Mouse (Mus musculus) liver, embryonic 14.5 days (tissue): Measurements from ENCODE around the gene Cbl. TPM values are rescaled to one million over a fixed set of nuclear protein-coding genes. Genes with fewer than 3 reads are reported as not detected.

Experiments used
- ATAC-seq: fragments of 200-750 bp; cut with Nextera tagmentation; 2 replicates; pipeline ENCODE4 v1.8.0; 2017; ENCODE audit warnings: moderate number of reproducible peaks, mild to moderate bottlenecking, moderate library complexity; ENCODE audit not compliant: insufficient read depth
- DNase-seq, 3 experiments: peaks; one replicate each; pipeline ENCODE4 v3.0.0-alpha.2; 2012 to 2013; ENCODE audit warnings: low read depth in 3 of 3, low spot score in 3 of 3
- H3K27ac ChIP-seq: fragments of 300-500 bp; sonication (generic); 2 replicates; pipeline ENCODE4 v1.5.1; 2014; ENCODE audit warnings: moderate library complexity, mild to moderate bottlenecking, control low read depth, inconsistent platforms
- H3K27me3 ChIP-seq: fragments of 300-500 bp; sonication (generic); 2 replicates; pipeline ENCODE4 v1.6.1; 2014; ENCODE audit warnings: mild to moderate bottlenecking, low read length, moderate library complexity; ENCODE audit not compliant: control insufficient read depth, insufficient read depth
- H3K36me3 ChIP-seq: fragments of 300-500 bp; sonication (generic); replicated peaks from 2 replicates; pipeline ENCODE4 v1.6.1; 2014; ENCODE audit warnings: low read depth; ENCODE audit not compliant: control insufficient read depth, insufficient read depth
- H3K4me1 ChIP-seq, 2 experiments: fragments of 200-500 bp in 1 of 2; fragments of 300-500 bp in 1 of 2; sonication (generic) in 1 of 2; replicated peaks; 2 replicates each; pipeline ENCODE4 v1.6.1; 2012 to 2014; ENCODE audit warnings: antibody characterized with exemption in 1 of 2, inconsistent platforms in 1 of 2, low read length in 1 of 2; ENCODE audit not compliant: control insufficient read depth in 2 of 2, insufficient read depth in 2 of 2
- H3K4me2 ChIP-seq: fragments of 300-500 bp; sonication (generic); 2 replicates; pipeline ENCODE4 v1.6.1; 2014; ENCODE audit warnings: low read depth, mild to moderate bottlenecking, control low read depth, moderate library complexity
- H3K4me3 ChIP-seq, 2 experiments: fragments of 200-500 bp in 1 of 2; fragments of 300-500 bp in 1 of 2; sonication (generic) in 1 of 2; 2 replicates each; pipeline ENCODE4 v1.5.1; 2012 to 2014; ENCODE audit warnings: low read depth in 2 of 2, low read length in 2 of 2, mild to moderate bottlenecking in 2 of 2, control low read depth in 1 of 2, inconsistent platforms in 1 of 2, moderate library complexity in 1 of 2; ENCODE audit not compliant: insufficient read depth in 1 of 2
- H3K9ac ChIP-seq: fragments of 300-500 bp; sonication (generic); replicated peaks from 2 replicates; pipeline ENCODE4 v1.6.1; 2014; ENCODE audit warnings: mild to moderate bottlenecking, control low read depth, moderate library complexity
- H3K9me3 ChIP-seq: fragments of 300-500 bp; sonication (generic); 2 replicates; pipeline ENCODE4 v1.6.1; 2016; ENCODE audit warnings: low read length, mixed read lengths; ENCODE audit not compliant: control insufficient read depth
- CTCF ChIP-seq: IDR thresholded peaks from 2 replicates; pipeline ENCODE4 v1.5.1; 2016; ENCODE audit warnings: antibody characterized with exemption, low read depth, control low read depth
- EP300 ChIP-seq: IDR thresholded peaks from 2 replicates; pipeline ENCODE4 v1.6.1; 2016; ENCODE audit warnings: antibody characterized with exemption, low read depth
- WGBS: fragments of 180-500 bp; shearing (Covaris S2); extraction: QIAGEN DNeasy Blood & Tissue Kit; methylation state at CpG from one replicate; pipeline ENCODE4 v1.1.7; 2014; ENCODE audit not compliant: insufficient replicate concordance; 5-methylcytosine and 5-hydroxymethylcytosine counted together
- polyA plus RNA-seq, 2 experiments: library from polyadenylated mRNA; depleted of rRNA in 1 of 2; stranded (reverse) in 1 of 2; unstranded in 1 of 2; fragments of >200 nt; fragmentation: Nextera tagmentation in 1 of 2; extraction: Ambion mirVana in 1 of 2; gene quantifications; 2 replicates each; pipeline versions ENCODE4 v1.2.1 to v1.2.3; 2012 to 2014

Cbl gene
- polyA plus RNA-seq, 2 experiments, result 3.7 to 3.9 TPM

DNA sequence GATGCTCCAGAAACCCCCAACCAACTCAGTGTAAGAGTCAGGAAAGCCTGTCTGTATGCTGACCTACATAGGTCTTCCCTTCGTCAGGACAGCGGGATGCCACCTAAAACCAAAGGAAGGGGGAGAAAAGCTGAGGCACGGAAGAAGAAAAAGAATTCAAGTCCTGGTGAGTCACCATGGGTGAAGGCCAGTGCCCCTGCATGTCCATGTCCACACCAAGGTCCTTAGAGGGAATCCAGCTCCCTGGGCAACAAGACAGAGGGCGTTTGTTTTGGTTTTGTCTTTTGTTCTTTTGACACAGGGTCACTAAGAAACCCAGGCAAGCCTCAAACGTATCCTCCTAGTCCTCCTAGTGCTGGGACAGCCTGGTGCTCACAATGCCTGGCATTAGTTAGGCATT is 7.1 kb upstream of the Cbl start:
- H3K9me3 ChIP-seq, result no peaks in the 10 kb centered on the region
- no peak overlapping the region for H3K27ac ChIP-seq
- no peak overlapping the region for H3K4me2 ChIP-seq
- H3K36me3 ChIP-seq, result no peaks in the 10 kb centered on the region
- no peaks in the 10 kb centered on the region; the same call in none of the 2 replicates for H3K27me3 ChIP-seq
- H3K4me1 ChIP-seq, result no peaks in the 10 kb centered on the region
- DNase-seq, result no peak
- ATAC-seq, result no peak
- no peak for TF ChIP-seq CTCF
- TF ChIP-seq EP300, result no peak
- H3K9ac ChIP-seq, result no peak overlapping the region
- no peak overlapping the region for H3K4me3 ChIP-seq
- 57% methylated on average over 5 of the region's 5 CpGs for WGBS

DNA sequence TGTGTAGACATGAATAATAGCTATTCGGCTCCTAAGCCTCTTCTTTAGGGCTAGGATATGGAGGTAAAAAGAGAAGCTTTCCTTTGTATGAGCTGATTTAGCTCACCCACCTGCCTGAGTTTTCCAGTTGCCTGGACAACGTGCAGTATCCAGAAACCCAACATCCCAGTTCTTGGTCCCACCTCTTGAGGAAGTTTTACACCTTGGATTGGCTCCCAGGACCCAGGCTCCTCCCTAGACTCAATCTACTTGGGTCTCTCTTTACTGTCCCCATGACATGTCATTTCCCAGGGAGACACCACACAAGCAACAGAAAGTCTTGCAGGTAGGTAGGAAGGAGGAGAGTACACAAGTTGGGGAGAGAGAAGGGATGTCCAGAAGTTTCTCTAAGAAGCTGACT is 6.5 kb upstream of the Cbl start, which contains the start of gene Ccdc153:
Gene Ccdc153, plus strand, starts transcription at position 278 of the 400 bp plus-strand sequence.
- H3K27ac ChIP-seq, result no peak within 1 kb of the TSS
- no peak within 1 kb of the TSS for H3K4me2 ChIP-seq
- H3K27me3 ChIP-seq, result no peaks in the 10 kb centered on the region; the same call in none of the 2 replicates
- no peak within 1 kb of the TSS for H3K4me3 ChIP-seq
- ATAC-seq, result no peak
- DNase-seq, result no peak
- H3K9ac ChIP-seq, result no peak within 1 kb of the TSS
- no peaks in the 10 kb centered on the region for H3K4me1 ChIP-seq
- H3K9me3 ChIP-seq, result no peaks in the 10 kb centered on the region
- TF ChIP-seq EP300, result no peak
- no peak for TF ChIP-seq CTCF
- WGBS, result 51% methylated on average over 2 of the region's 2 CpGs
- no peaks in the 10 kb centered on the region for H3K36me3 ChIP-seq

GRCm38 (mm10) chr9:44239447-44239846 is 5.6 kb upstream of the Cbl start:
- peak; percentile 86 for TF ChIP-seq CTCF
- no peak for TF ChIP-seq EP300
- no peak overlapping the region for H3K27ac ChIP-seq
- DNase-seq (peak in 2 of 3 experiments; percentile 31 to 35), ATAC-seq (no peak)
- peaks cover 0 to 3% of the 10 kb centered on the region in 2 experiments; a peak in 2 of 4 replicates for H3K4me1 ChIP-seq
- 10% methylated on average over 5 of the region's 5 CpGs for WGBS
- H3K9me3 ChIP-seq, result no peaks in the 10 kb centered on the region
- no peak overlapping the region for H3K4me3 ChIP-seq
- no peaks in the 10 kb centered on the region; the same call in none of the 2 replicates for H3K27me3 ChIP-seq
- H3K36me3 ChIP-seq, result no peaks in the 10 kb centered on the region
- no peak overlapping the region for H3K4me2 ChIP-seq
- H3K9ac ChIP-seq, result no peak overlapping the region

- Histone ChIP-seq H3K4me3 (no peak overlapping the region), H3K9me3 (no peaks in the 10 kb centered on the region), H3K9ac (no peak overlapping the region), H3K4me2 (no peak overlapping the region), H3K4me1 (peaks cover 0 to 7% of the 10 kb centered on the region in 2 experiments; a peak in 2 of 4 replicates), H3K27ac (no peak overlapping the region), H3K36me3 (no peaks in the 10 kb centered on the region), H3K27me3 (no peaks in the 10 kb centered on the region; the same call in none of the 2 replicates)
- no peak for DNase-seq
- WGBS, result 65% methylated on average over 17 of the region's 17 CpGs
- ATAC-seq, result no peak
- no peak for TF ChIP-seq CTCF
Measured at GRCm38 (mm10) chr9:44238501-44239190, 4.8 kb upstream of the Cbl start.

GRCm38 (mm10) chr9:44237128-44237527 is 3.3 kb upstream of the Cbl start:
- Histone ChIP-seq H3K9ac (no peak overlapping the region), H3K4me1 (peaks cover 4 to 10% of the 10 kb centered on the region in 2 experiments), H3K4me3 (no peak overlapping the region), H3K27me3 (no peaks in the 10 kb centered on the region; the same call in none of the 2 replicates), H3K4me2 (no peak overlapping the region), H3K36me3 (no peaks in the 10 kb centered on the region), H3K27ac (no peak overlapping the region), H3K9me3 (no peaks in the 10 kb centered on the region)
- 56% methylated on average over 4 of the region's 4 CpGs for WGBS
- DNase-seq (no peak), ATAC-seq (no peak)
- TF ChIP-seq EP300, result no peak
- no peak for TF ChIP-seq CTCF
